Mouse (Mus musculus) brain, embryonic 14.5 days (tissue): ENCODE data around the gene Pbxip1. TPM values are rescaled to one million over a fixed set of nuclear protein-coding genes. Genes with fewer than 3 reads are reported as not detected.

ENCODE experiments used
- DNase-seq: peaks from one replicate; pipeline ENCODE4 v3.0.0-alpha.2; 2011; ENCODE audit warnings: low read depth
- CTCF ChIP-seq: fragments of 200-500 bp; IDR thresholded peaks from 2 replicates; pipeline ENCODE4 v1.5.1; 2012; ENCODE audit warnings: inconsistent platforms, mild to moderate bottlenecking, moderate library complexity, borderline replicate concordance; ENCODE audit not compliant: insufficient read depth, insufficient read length; ENCODE audit errors: extremely low read depth
- POLR2A ChIP-seq: fragments of 200-500 bp; IDR thresholded peaks from 2 replicates; pipeline ENCODE4 v1.6.1; 2012; ENCODE audit warnings: mild to moderate bottlenecking, inconsistent platforms, borderline replicate concordance; ENCODE audit not compliant: poor library complexity, insufficient read depth, insufficient read length, severe bottlenecking; ENCODE audit errors: extremely low read depth
- polyA plus RNA-seq: library from polyadenylated mRNA; depleted of rRNA; stranded (reverse); fragments of >200 nt; gene quantifications from 2 replicates; pipeline ENCODE4 v1.2.3, GENCODE M21; 2012

The Pbxip1 gene
- polyA plus RNA-seq, 1 experiment: 13.6 TPM

GRCm38 (mm10) chr3:89395419-89395805 lies 41.1 kb upstream of the Pbxip1 start:
- TF ChIP-seq CTCF (no peak), POLR2A (no peak)

GRCm38 (mm10) chr3:89395806-89396653 lies 40.5 kb upstream of the Pbxip1 start:
- DNase-seq: peak; percentile 83

More at GRCm38 (mm10) chr3:89395419-89395805, 41.1 kb upstream of the Pbxip1 start:
- no peak for DNase-seq

GRCm38 (mm10) chr3:89396654-89397005 lies 39.9 kb upstream of the Pbxip1 start:
- no peak for DNase-seq
- TF ChIP-seq POLR2A: no peak
- TF ChIP-seq CTCF: no peak

More at GRCm38 (mm10) chr3:89395806-89396653, 40.5 kb upstream of the Pbxip1 start:
- TF ChIP-seq CTCF (peak; percentile 93), POLR2A (no peak)

- TF ChIP-seq CTCF: no peak
- no peak for TF ChIP-seq POLR2A
- DNase-seq: no peak
These were observed 35.2 kb upstream of the Pbxip1 start for GRCm38 (mm10) chr3:89401329-89401728.

GRCm38 (mm10) chr3:89402693-89403092 lies 33.8 kb upstream of the Pbxip1 start, which contains the start of gene Lenep:
Lenep (minus strand) TSS chr3:89402793.
- TF ChIP-seq CTCF (no peak), POLR2A (no peak)
- no peak for DNase-seq

GRCm38 (mm10) chr3:89406887-89407286 lies 29.6 kb upstream of the Pbxip1 start:
- no peak for DNase-seq
- no peak for TF ChIP-seq CTCF

- TF ChIP-seq CTCF (no peak), POLR2A (no peak)
- no peak for DNase-seq
These were observed 28.1 kb upstream of the Pbxip1 start for GRCm38 (mm10) chr3:89408448-89408847.

- DNase-seq: no peak
- TF ChIP-seq POLR2A: no peak
- no peak for TF ChIP-seq CTCF
These were observed 26.8 kb upstream of the Pbxip1 start for GRCm38 (mm10) chr3:89409701-89410100.

- no peak for DNase-seq
- TF ChIP-seq POLR2A (no peak), CTCF (no peak)
These were observed 25.6 kb upstream of the Pbxip1 start for GRCm38 (mm10) chr3:89410864-89411263.

GRCm38 (mm10) chr3:89411490-89412393 lies 24.8 kb upstream of the Pbxip1 start, which contains the start of gene Flad1:
Flad1 (minus strand) TSS chr3:89411870.
- DNase-seq: peak; percentile 100
- TF ChIP-seq POLR2A: no peak

GRCm38 (mm10) chr3:89416158-89416557 lies 20.3 kb upstream of the Pbxip1 start:
- DNase-seq: no peak
- TF ChIP-seq POLR2A (no peak), CTCF (no peak)

GRCm38 (mm10) chr3:89417131-89417530 lies 19.4 kb upstream of the Pbxip1 start:
- no peak for TF ChIP-seq CTCF
- no peak for DNase-seq

- TF ChIP-seq CTCF (no peak), POLR2A (0 out of 2 replicates have a peak, but pooled peaks have one; percentile 26)
- DNase-seq: peak; percentile 95
These were observed 18.7 kb upstream of the Pbxip1 start for GRCm38 (mm10) chr3:89417840-89418169.
